Mouse (Mus musculus) erythroblast, adult 5-6 weeks (primary cell): Measurements from ENCODE around the gene Gm27027. TPM values are rescaled to one million over a fixed set of nuclear protein-coding genes. Genes with fewer than 3 reads are reported as not detected.

Source experiments
- ATAC-seq: replicated peaks from 2 replicates; pipeline ENCODE4 v1.8.0; 2016; ENCODE audit warnings: moderate number of reproducible peaks, mild to moderate bottlenecking, moderate TSS enrichment, inconsistent platforms; ENCODE audit not compliant: poor library complexity, low FRiP score, severe bottlenecking
- total RNA-seq, 2 experiments: library from RNA; stranded (forward) in 1 of 2; stranded (reverse) in 1 of 2; fragments of 150-400 nt in 1 of 2; fragments of 200-764, 138-1000 nt in 1 of 2; gene quantifications; 2 replicates each; pipeline versions ENCODE4 v1.2.3 to v1.2.4; 2015 to 2017; ENCODE audit warnings: low replicate concordance in 2 of 2

Gm27027 gene
- total RNA-seq, 2 experiments from 2014 or later, result not detected

DNA sequence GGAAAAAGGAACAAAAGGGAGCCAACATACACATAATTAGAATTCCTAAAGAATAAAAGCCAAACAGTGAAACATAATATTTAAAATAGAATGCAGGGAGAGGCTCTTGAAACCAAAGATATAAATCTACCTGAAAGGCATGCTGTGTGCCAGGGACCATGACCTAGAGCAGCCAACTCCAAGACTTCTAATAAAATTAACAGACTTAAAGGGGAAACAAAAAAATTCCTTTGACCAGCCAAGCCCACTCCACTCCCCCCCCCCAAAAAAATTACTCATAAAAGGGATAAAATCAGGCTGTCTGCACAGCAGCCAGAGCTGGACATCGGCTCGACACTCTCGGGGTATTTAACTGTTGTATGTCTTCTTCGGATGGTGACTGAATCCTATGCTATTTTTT lies 51.3 kb downstream of the Gm27027 start:
- no peak for ATAC-seq

DNA sequence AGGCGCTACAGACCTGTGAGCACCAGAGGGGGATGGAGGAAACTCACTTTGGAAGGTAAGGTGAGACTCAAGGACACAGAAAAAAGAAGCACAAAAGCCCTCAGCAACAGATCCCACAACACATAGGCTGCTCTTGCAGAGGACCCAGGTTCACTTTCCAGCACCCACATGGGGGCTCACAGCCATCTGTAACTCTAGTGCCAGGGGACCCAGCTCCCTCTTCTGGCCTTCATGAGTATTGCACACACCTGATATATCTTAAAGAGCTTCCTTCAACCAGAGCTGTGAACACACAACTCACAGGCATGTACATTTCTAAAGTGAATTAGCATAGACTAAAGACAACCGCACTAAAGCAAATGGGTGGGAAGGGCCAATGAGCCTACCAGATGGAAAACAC lies 52.1 kb downstream of the Gm27027 start:
- no peak for ATAC-seq

DNA sequence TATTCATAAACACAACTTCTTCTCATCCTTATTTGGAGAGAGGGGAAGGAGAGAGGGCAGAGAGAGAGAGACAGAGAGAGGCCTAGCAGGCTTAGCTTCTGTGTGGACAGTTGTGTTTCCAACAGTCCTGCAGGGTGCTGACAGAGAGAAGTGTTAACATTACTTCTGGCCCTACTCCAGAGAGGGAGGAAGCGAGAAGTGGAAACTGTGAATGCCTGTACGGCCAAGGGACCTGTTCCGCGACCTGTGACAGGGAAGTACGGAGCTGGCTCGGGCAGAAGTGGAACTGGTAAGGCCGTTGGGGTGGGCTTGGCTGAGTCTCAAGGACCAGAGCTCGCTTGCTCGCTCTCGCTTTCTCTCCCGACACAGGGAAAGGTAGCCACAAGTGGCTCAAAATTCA lies 54.5 kb downstream of the Gm27027 start:
- no peak for ATAC-seq

DNA sequence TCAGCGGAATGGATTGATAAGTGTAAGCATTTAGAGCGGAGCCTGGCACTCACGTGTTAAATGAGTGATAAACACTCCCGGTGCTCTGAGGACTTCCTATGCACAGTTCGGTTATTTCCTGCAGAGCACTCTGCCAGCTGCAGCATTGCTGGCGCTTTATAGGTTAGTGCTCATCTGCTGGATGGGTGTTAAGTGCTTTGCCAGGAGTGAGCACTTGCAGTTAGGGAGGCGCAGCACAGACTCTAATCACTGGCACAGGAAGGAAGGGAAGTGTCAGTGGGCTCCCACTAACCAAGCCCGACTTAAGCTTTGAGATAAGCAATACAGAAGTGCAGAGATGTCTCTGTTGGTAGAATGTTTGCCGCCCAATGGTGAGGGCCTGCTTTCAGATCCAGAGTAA lies 57.6 kb downstream of the Gm27027 start:
- ATAC-seq, result no peak

DNA sequence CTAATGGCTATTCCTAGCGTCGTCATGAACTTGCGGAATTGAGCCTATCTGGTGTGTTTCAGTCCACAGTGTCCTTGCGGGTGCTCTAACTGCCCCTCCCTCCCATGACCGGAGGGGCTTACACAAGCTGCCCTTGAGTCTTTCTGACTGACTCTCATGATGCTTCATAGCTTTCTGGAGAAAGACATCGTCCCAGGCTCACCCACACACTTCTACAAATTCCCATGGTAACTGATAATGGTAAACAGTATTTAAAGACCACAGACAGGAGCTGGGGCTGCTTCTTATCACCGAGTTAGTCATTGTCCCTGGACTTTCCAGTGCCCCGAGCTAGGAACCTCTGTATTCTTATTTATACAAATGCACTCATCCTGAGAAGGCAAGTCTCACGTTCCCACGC lies 67.3 kb downstream of the Gm27027 start:
- ATAC-seq, result no peak

DNA sequence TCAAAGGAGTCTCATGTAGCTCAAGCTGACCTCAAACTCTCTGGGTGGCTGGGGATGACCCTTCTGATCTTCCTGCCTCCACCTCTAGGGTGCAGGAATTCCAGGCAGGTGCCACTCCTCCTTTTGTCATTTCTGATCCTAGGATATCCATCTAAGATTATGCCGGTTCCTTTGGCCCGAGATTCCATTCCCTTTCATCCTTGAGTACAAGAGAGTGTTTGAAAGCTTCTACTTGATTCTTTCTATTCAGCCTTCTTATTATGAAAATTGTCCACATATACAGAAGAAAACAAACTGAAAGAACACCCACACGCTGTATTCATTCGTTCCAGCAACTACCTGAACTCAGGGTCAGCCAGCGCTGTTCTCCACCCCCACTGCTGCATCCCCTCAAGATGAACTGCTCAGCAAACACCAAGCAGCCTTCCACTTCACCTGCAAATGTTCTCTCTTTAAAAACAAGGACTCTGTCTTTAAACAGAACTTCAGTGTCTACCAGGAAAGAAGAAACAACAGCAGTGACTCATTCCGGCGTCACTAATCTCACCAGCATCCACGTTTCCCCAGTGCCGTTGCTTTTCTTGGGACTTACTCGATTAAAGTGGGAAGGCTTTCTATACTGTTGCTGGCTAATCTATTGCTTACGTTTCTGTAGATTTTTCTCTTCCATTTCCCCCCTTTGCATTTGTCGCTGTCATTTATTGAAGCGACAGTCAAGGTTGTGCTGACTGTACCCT lies 68.3 kb downstream of the Gm27027 start:
- ATAC-seq, result no peak

DNA sequence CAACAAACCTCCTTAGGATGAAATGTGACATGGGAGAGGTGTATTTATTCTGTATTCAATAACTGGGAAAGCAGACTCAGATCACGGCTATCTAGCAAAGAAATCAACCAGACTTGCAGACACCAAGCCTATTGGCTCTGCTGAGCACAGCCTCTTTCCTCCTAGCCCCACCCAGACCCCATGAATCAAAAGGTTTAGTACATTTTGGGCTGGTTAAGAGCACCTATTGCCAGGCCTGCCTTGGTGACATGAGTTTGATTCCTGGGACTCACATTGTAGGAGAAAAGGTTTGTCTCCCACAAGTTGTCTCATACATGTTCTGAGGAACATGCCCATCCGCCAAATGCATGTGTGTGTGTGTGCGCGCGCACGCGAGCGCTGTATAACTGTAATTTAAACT lies 70.0 kb downstream of the Gm27027 start:
- ATAC-seq, result no peak

DNA sequence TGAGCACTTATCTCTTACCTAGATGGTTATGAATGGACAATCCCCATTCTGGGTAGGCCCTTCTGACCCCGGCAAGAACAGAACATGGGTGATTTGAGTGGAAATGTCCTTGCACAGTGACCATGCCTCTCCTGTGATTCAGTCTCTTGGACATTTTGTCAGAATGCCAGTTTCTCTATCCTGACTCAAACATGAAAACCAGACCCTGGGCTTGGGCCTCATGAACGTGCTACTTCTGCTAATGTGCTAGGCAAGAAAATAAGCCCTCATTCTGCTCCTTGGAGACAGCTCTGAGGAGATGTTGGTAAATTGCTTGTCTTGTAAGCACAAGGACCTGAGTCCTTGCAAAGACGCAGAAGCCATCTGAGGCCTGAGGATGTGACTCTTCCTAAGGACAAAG lies 77.1 kb downstream of the Gm27027 start:
- no peak for ATAC-seq

DNA sequence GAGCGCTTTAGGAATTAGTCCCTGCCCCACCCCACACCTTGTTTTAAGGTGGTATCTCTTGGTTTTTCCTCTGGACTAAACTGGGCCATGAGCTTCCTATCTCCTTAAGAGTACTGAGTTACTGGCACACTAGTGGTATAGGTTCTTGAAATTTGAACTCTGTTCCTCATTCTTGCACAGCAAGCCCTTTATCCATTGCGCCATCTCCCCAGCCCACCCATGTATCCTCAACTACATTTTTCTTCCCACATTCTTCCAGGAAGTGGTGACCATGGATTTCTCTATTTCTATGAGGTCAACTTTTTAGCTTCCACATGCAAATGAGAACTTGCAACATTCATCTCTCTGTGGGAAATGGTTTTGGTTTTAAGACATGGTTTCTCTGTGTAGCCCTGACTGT lies 82.6 kb downstream of the Gm27027 start:
- ATAC-seq, result no peak

DNA sequence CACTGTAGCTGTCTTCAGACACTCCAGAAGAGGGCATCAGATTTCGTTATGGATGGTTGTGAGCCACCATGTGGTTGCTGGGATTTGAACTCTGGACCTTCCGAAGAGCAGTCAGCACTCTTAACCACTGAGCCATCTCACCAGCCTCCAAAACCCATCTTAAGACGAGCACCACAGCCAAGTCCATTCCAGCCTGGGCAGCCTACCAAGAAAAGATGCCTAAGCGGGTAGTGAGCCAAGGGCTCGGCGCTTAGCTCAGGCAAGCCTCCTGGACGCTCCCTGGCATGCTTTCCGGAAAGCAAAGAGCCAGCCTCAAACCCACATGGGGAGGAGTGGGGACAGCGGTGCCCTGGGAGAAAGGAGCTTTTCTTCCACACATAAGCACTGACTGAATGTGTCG lies 84.2 kb downstream of the Gm27027 start:
- no peak for ATAC-seq

DNA sequence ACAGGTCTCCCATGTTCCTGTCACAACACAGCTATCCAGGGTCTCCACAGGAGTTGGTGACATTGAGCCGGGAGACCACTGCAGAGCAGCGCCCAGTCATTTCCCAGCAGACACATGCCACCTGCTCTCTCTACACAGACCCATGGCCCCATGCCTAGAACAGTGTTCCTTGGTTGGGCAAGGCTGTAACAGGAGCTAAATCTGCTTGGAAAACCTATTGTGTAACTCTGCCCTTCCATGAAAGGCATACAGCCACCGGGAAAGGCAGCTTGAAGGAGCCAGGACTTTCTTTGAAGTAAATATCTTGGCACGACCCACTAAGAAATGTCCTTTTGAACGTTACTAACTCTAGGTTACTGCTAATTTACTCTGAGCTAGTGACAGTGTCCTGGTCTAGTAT lies 86.4 kb downstream of the Gm27027 start:
- ATAC-seq, result no peak

DNA sequence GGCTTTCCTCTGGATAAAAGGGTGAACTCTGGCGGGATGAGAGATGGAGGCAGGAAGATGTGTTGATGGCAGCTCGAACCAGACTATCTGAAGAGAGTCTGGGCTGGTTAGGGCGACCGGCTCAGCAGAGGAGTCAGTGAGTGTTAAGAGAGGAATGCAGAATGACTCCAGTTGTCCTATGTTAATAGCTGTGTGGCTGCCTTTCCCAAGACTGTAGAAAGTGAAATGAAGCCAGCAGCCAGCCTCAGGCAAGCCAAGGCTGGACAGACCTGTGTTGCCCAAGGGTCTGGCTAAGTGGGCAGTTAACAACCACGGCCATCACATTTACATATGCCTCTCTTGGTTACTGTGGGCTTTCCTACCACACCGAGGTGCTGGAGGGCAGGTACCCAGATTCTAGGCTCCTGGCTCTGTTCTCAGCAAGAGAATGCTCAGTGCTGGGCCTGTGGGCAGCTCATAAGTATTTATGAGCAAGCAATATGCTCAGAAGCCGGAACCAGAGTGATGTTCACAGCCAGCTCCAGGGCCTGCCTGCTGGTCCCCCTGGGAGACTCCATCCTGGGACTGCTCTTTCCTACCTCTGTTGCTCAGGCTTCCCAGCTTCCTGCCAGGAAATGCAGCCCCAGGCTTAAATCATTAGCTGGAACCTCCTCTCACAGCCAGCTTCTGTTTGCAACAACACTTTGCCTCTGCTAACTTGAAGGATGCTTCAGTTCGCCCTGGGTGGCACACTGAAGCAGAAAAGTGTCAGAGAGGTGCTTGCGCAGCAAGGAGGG lies 88.4 kb downstream of the Gm27027 start:
- no peak for ATAC-seq

Other genes with a start within 250 kb of the Gm27027 start
- 5.8 and 11.1 TPM in 2 replicates for gene Ext2, start 173.8 kb downstream of the Gm27027 start, total RNA-seq (2015; ENCODE audit: low replicate concordance)
- gene Ext2, start 173.8 kb downstream of the Gm27027 start, total RNA-seq (2017; ENCODE audit: low replicate concordance), result 2.3 and 7.4 TPM in 2 replicates
- gene Accs, start 146.4 kb downstream of the Gm27027 start, total RNA-seq (2015; ENCODE audit: low replicate concordance), result 3.3 and 6.3 TPM in 2 replicates
- 1.4 and 1.8 TPM in 2 replicates for gene Accs, start 146.4 kb downstream of the Gm27027 start, total RNA-seq (2017; ENCODE audit: low replicate concordance)
- not detected in 2 replicates for gene Accsl, start 127.2 kb downstream of the Gm27027 start, total RNA-seq (2015; ENCODE audit: low replicate concordance)
- gene Accsl, start 127.2 kb downstream of the Gm27027 start, total RNA-seq (2017; ENCODE audit: low replicate concordance), result not detected in 2 replicates
- gene Gm13889, start 39.2 kb downstream of the Gm27027 start, total RNA-seq (2015; ENCODE audit: low replicate concordance), result not detected in 2 replicates
- not detected in 2 replicates for gene Gm13889, start 39.2 kb downstream of the Gm27027 start, total RNA-seq (2017; ENCODE audit: low replicate concordance)
- 16.9 and 23.6 TPM in 2 replicates for gene Alkbh3, start 14.5 kb upstream of the Gm27027 start, total RNA-seq (2015; ENCODE audit: low replicate concordance)
- gene Alkbh3, start 14.5 kb upstream of the Gm27027 start, total RNA-seq (2017; ENCODE audit: low replicate concordance), result 2.2 and 10.2 TPM in 2 replicates
- 19.4 and 21.9 TPM in 2 replicates for gene Hsd17b12, start 161.6 kb upstream of the Gm27027 start, total RNA-seq (2015; ENCODE audit: low replicate concordance)
- gene Hsd17b12, start 161.6 kb upstream of the Gm27027 start, total RNA-seq (2017; ENCODE audit: low replicate concordance), result 14.9 and 17.3 TPM in 2 replicates